Mouse (Mus musculus): ENCODE data around the gene Stk39. TPM values are rescaled to one million over a fixed set of nuclear protein-coding genes. Genes with fewer than 3 reads are reported as not detected.

Stk39 gene
- polyA plus RNA-seq, 2 experiments = 0.93 to 1.7 TPM

GRCm38 (mm10) chr2:68467085-68467978 is 4.7 kb downstream of the Stk39 start:
- Histone ChIP-seq H3K36me3 (replicated peaks; ENCODE audit: control insufficient read depth, insufficient read depth, low read depth) (no peaks in the 10 kb centered on the region), H3K4me2 (ENCODE audit: low read depth) (no peak overlapping the region), H3K27ac (no peak overlapping the region), H3K4me1 (replicated peaks; ENCODE audit: control insufficient read depth in 2 of 2, insufficient read depth in 2 of 2, low read length in 1 of 2) (no peaks in the 10 kb centered on the region; a peak in 1 of 4 replicates), H3K9ac (replicated peaks) (no peak overlapping the region), H3K9me3 (ENCODE audit: control insufficient read depth, low read length) (no peaks in the 10 kb centered on the region), H3K4me3 (ENCODE audit: insufficient read depth in 1 of 2, low read depth in 2 of 2, low read length in 2 of 2) (no peak overlapping the region), H3K27me3 (ENCODE audit: control insufficient read depth, insufficient read depth, low read length) (peaks cover 27% of the 10 kb centered on the region)
- TF ChIP-seq EP300 (IDR thresholded peaks at IDR 0.05; ENCODE audit: low read depth) (no peak), CTCF (IDR thresholded peaks at IDR 0.05; ENCODE audit: low read depth) (no peak)
- ATAC-seq (ENCODE audit: insufficient read depth) (no peak), DNase-seq (ENCODE audit: low read depth in 3 of 3, low spot score in 3 of 3) (no peak)
- 50% methylated on average over 9 of the region's 9 CpGs for WGBS (ENCODE audit: insufficient replicate concordance)

GRCm38 (mm10) chr2:68466124-68467070 is 5.7 kb downstream of the Stk39 start:
- ATAC-seq (ENCODE audit: insufficient read depth) (no peak), DNase-seq (ENCODE audit: low read depth in 3 of 3, low spot score in 3 of 3) (no peak)
- WGBS (ENCODE audit: insufficient replicate concordance) = 26% methylated on average over 17 of the region's 19 CpGs
- no peak overlapping the region for H3K4me3 ChIP-seq (ENCODE audit: insufficient read depth in 1 of 2, low read depth in 2 of 2, low read length in 2 of 2)
- H3K9ac ChIP-seq (replicated peaks) = no peak overlapping the region
- H3K4me2 ChIP-seq (ENCODE audit: low read depth) = no peak overlapping the region
- no peak for TF ChIP-seq EP300 (IDR thresholded peaks at IDR 0.05; ENCODE audit: low read depth)
- TF ChIP-seq CTCF (IDR thresholded peaks at IDR 0.05; ENCODE audit: low read depth) = no peak
- H3K27me3 ChIP-seq (ENCODE audit: control insufficient read depth, insufficient read depth, low read length) = peaks cover 18% of the 10 kb centered on the region
- H3K9me3 ChIP-seq (ENCODE audit: control insufficient read depth, low read length) = no peaks in the 10 kb centered on the region
- no peak overlapping the region for H3K27ac ChIP-seq
- no peaks in the 10 kb centered on the region; a peak in 1 of 4 replicates for H3K4me1 ChIP-seq (replicated peaks; ENCODE audit: control insufficient read depth in 2 of 2, insufficient read depth in 2 of 2, low read length in 1 of 2)
- H3K36me3 ChIP-seq (replicated peaks; ENCODE audit: control insufficient read depth, insufficient read depth, low read depth) = no peaks in the 10 kb centered on the region

GRCm38 (mm10) chr2:68465266-68466123 is 6.6 kb downstream of the Stk39 start:
- no peak overlapping the region for H3K27ac ChIP-seq

GRCm38 (mm10) chr2:68464456-68464855 is 7.6 kb downstream of the Stk39 start:
- Histone ChIP-seq H3K9me3 (ENCODE audit: control insufficient read depth, low read length) (no peaks in the 10 kb centered on the region), H3K4me1 (replicated peaks; ENCODE audit: control insufficient read depth in 2 of 2, insufficient read depth in 2 of 2, low read length in 1 of 2) (no peaks in the 10 kb centered on the region; a peak in 1 of 4 replicates), H3K9ac (replicated peaks) (no peak overlapping the region), H3K4me2 (ENCODE audit: low read depth) (no peak overlapping the region), H3K27ac (no peak overlapping the region), H3K4me3 (ENCODE audit: insufficient read depth in 1 of 2, low read depth in 2 of 2, low read length in 2 of 2) (no peak overlapping the region), H3K36me3 (replicated peaks; ENCODE audit: control insufficient read depth, insufficient read depth, low read depth) (no peaks in the 10 kb centered on the region), H3K27me3 (ENCODE audit: control insufficient read depth, insufficient read depth, low read length) (peaks cover 2% of the 10 kb centered on the region)
- TF ChIP-seq CTCF (IDR thresholded peaks at IDR 0.05; ENCODE audit: low read depth) = no peak
- no peak for TF ChIP-seq EP300 (IDR thresholded peaks at IDR 0.05; ENCODE audit: low read depth)
- DNase-seq (ENCODE audit: low read depth in 3 of 3, low spot score in 3 of 3) (no peak), ATAC-seq (ENCODE audit: insufficient read depth) (no peak)
- WGBS (ENCODE audit: insufficient replicate concordance) = 72% methylated on average over 4 of the region's 4 CpGs

More at GRCm38 (mm10) chr2:68465266-68466123, 6.6 kb downstream of the Stk39 start:
- 39% methylated on average over 19 of the region's 19 CpGs for WGBS (ENCODE audit: insufficient replicate concordance)
- H3K27me3 ChIP-seq (ENCODE audit: control insufficient read depth, insufficient read depth, low read length) = peaks cover 9% of the 10 kb centered on the region
- no peak for TF ChIP-seq EP300 (IDR thresholded peaks at IDR 0.05; ENCODE audit: low read depth)
- no peak for TF ChIP-seq CTCF (IDR thresholded peaks at IDR 0.05; ENCODE audit: low read depth)
- no peak overlapping the region for H3K4me3 ChIP-seq (ENCODE audit: insufficient read depth in 1 of 2, low read depth in 2 of 2, low read length in 2 of 2)
- H3K4me2 ChIP-seq (ENCODE audit: low read depth) = no peak overlapping the region
- H3K36me3 ChIP-seq (replicated peaks; ENCODE audit: control insufficient read depth, insufficient read depth, low read depth) = no peaks in the 10 kb centered on the region
- ATAC-seq (ENCODE audit: insufficient read depth) = no peak
- H3K9me3 ChIP-seq (ENCODE audit: control insufficient read depth, low read length) = no peaks in the 10 kb centered on the region
- no peaks in the 10 kb centered on the region; a peak in 1 of 4 replicates for H3K4me1 ChIP-seq (replicated peaks; ENCODE audit: control insufficient read depth in 2 of 2, insufficient read depth in 2 of 2, low read length in 1 of 2)
- H3K9ac ChIP-seq (replicated peaks) = no peak overlapping the region
- no peak for DNase-seq (ENCODE audit: low read depth in 3 of 3, low spot score in 3 of 3)

Measured in liver, embryonic 14.5 days (tissue).